Mouse (Mus musculus) adrenal gland, postnatal 4 days (tissue): Measurements from ENCODE around the gene Ear2. TPM values are rescaled to one million over a fixed set of nuclear protein-coding genes. Genes with fewer than 3 reads are reported as not detected.
"Not testable (repeated sequence)": the region's sequence is repeated elsewhere in the genome, so short reads cannot be mapped to it uniquely, and the experiment has no call there.

Source experiments
- DNase-seq, 2 experiments: peaks; one replicate each; pipeline ENCODE4 v3.0.0; 2021 to 2022; ENCODE audit warnings: low spot score in 2 of 2, mixed read lengths in 2 of 2
- long read RNA-seq, 2 experiments: library from polyadenylated mRNA; stranded (forward); transcript quantifications; one replicate each; pipeline ENCODE4 v2.0.0; 2021
- total RNA-seq, 2 experiments: library from RNA; stranded (reverse); gene quantifications; 2 replicates each; pipeline ENCODE4 v1.2.3; 2021

Ear2 gene
- 1 to 10 TPM; 2.2 to 3.2 TPM for total RNA-seq
- long read RNA-seq, experiment 1 = 0 reads
- long read RNA-seq, experiment 2 = 0 reads

DNA sequence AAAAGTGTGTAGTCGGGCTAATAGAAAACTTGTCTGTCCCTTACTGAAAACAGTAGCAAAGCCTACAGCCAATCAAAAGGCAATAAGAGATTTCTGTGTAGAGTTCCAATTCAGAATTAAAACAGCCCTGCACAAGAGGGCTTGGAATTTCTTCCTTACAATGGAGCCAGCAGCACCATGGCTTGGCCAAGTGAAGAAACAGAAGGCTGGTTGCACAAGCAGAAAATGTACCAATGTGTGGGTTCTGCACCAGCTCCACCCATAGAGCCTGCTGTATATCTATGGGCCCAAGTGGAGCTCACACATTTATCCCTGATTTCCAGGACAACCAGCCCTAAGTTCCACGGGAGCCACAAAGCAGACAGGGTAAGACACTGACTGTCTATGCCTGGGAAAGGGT, at the start of gene Ear2:
Gene Ear2, plus strand, starts transcription at position 301 of the 400 bp plus-strand sequence.
- not testable (repeated sequence) for DNase-seq

DNA sequence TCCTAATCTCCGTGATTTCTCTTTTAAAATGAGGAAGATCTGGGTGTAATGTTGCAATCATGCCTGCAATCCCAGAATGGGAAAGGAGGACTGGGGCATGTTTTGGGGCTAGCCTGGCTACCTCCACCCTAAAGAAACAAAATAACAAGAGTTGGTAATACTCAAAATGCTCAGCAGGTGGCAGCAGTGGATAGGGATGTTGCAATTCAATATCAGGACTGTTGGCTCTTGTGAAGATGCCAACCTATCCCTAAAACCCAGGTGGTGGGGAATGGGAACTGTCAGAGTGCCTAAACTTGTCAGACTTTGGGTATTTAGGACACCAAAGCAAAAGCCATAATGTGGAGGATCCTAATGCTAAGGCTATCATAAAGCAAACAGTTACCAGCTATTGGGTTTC, 34.6 kb upstream of the Ear2 start:
- not testable (repeated sequence) for DNase-seq

DNA sequence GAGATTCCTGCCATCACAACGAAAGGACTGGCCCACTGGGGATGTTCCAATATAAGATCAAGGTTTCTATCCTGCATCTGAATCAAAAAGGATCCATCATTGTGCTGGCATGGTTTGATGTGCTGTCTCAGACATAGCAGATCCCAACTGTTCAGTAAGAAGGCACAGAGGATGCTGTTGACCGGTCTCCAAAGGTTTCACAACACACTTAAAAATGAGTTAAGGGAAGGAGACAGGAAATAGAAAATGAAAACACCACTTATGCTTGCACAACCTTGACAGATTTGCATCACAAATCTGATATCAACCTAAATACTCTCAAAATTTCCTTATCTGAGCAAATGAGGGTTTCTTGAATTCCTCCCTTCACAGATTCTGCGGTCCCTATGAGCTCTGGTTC, 31.9 kb upstream of the Ear2 start:
- DNase-seq = not testable (repeated sequence)

DNA sequence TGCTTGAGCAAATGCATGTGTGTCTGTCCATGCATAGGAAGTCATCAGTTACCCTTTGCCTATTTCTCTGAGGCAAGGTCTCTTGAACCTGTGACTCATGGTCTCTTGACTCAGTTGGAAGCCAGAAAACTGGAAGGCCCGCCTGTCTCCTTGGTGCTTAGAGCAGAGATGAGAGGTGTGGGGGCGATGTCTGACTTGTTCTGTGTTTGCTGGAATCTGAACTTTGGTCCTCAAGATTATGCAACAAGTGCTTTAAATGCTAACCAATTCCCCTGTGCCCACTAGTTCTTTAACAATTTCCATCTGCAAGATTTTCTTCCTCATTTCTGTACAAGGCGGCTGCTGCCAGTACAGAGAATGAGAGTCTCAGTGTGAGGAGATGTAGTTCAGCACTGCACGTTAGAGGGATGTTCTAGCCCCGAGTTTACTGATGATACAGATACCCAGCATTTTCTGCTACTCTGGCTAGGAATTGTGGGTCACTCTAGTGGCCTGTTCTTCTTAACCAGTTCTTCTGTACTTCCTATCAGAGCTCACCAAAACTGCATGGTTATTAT, 24.6 kb upstream of the Ear2 start:
- DNase-seq = not testable (repeated sequence)

DNA sequence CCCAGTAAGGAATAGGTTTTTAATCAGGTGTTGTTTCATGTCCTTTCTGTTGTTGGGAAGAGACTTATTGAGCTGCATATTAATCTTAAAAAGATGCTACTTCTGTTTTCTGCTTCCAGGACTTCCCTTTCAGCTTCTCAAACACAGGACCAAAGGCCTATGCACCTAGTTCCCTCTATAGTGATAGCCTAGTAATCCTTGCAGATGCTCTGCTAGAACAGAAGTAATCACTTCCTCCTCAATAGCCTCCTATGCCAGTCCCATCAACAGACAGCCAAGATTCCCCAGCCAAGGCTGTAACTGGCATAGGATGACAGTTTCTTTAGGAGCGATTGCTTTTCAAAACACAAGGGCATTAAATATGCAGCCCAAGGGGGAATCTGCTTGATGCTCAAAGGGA, 15.9 kb upstream of the Ear2 start:
- not testable (repeated sequence) for DNase-seq

DNA sequence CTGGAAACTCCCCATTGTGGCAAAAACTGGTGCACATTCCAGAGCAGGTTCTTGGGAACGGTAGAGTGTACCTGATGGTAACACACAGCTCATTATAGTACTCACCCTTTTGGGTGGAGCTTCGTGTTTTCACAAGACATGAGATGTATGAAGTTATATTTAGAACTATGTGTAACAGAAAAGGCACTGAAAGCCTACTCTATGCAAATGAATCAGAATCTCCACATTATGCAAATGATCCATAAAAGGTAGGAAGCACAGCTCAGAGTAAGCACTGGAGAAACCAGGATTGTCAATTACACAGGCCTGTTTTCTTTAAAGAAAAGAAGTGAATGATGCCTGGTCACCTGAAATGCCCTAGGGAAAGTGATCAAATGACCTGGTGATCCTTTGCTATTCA, 14.9 kb upstream of the Ear2 start:
- not testable (repeated sequence) for DNase-seq

DNA sequence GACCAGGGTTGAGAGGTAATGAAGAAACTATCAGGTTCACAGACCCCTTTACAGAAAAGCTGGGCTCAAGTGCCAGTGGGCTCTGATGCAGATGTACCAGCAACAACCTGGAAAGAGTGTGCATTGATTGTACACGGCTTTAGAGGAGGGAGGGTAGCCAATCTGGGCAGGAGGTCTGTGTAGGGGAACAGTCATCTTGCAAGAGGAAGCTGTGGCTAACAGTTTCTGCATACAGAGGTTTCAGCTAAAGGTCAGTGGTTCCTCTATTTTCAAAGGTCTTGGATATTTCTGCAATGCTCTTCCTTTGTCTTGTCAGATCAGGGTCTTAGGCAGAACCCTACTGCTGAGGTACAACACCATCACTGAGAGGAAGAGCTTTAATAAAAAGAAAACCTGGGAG, 10.9 kb upstream of the Ear2 start:
- not testable (repeated sequence) for DNase-seq

DNA sequence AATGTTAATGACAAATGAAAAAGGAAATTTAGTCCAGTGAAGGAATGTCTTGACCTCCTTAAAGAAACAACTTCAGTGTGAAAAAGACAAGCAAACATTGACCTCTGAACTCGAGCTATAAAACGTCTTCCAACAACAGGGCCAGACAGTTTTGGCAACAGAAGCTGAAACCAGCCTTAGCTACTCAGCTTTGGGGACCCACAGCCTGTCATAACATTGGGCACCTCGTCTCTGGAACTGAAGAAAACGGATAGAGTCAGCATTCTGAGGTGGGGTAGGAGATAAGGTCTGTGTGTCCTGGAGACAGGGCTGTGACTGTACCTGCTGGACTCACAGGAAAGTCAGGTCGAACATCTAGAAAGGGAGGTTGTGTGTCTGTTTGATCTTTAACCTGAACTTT, 8.0 kb upstream of the Ear2 start:
- DNase-seq = not testable (repeated sequence)

DNA sequence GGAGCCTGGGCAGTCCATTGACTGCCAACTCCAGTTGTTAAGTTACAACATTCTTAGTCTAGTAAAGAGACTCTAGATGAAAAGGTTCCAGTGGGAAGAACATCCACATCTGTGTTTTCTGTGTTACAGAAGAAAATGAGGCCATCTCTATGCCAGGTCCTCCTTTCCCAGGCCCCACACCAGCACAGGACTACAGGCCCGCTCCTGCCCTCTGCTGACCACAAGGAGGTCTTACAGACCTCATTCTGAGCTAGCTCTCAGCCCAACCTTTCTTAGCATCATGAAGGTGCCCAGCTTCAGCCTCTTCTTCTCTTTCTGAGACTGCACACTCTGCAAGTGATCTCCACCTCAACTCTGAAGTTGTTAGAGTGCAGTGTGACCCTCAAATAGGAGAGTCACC, 2.4 kb upstream of the Ear2 start:
- not testable (repeated sequence) for DNase-seq

DNA sequence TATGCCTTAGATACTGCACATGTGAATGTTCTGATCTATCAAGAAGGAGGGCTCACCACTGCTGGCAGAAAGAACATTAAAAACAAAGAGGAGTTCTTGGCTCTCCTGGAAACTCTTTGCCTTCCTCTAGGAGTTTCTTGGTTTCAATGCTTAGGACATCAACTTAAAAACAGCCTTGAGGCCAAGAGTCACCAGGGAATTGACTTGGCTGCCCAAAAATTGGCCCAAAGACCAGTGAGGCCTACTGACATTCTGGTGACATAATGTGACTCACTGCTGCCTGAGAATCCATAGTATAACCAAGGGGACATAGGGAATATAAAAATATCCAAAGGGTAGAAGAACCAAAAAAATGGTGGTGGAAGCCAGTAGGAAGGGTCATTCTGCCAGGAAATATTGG, 8.5 kb downstream of the Ear2 start:
- no peak for DNase-seq

DNA sequence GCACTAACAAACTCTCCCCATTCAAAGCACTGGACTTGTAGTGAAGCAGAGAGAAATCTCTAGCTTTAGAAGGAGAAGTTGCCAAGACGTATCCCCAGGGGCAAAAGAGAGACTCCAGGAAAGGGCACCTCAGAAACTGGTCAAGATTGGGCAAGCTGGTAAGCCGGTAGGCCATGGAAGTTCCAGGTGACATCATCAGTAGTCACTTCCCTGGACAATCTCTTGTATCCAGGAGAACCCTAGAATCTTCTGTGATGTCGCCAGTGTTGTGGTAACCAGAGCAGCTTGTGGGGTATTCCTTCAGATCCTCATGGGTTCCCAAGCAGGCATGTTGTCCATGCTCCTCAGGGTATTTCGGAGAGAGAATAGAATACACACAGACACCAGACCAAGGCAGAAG, 21.1 kb downstream of the Ear2 start, which contains the start of gene Gm3327:
Gene Gm3327, plus strand, starts transcription at position 301 of the 400 bp plus-strand sequence.
- DNase-seq = not testable (repeated sequence)

Other genes starting within 250 kb of the Ear2 start
- gene Ear1, start 227.1 kb upstream of the Ear2 start, total RNA-seq = 1 to 10 TPM in 1 of 2 experiments, under 1 TPM in 1; 0.59 to 2.0 TPM
- gene Ear10, start 179.1 kb upstream of the Ear2 start, total RNA-seq = not detected
- 10 to 100 TPM; 10.0 to 10.8 TPM for gene Gm8113, start 177.3 kb upstream of the Ear2 start, total RNA-seq
- not detected for gene Ang5, start 145.6 kb upstream of the Ear2 start, total RNA-seq
- gene Ang6, start 100.4 kb upstream of the Ear2 start, total RNA-seq = not detected
- not detected for gene Gm3327, start 21.2 kb downstream of the Ear2 start, total RNA-seq
- not detected for gene Gm8212, start 95.0 kb downstream of the Ear2 start, total RNA-seq
- not detected for gene 4930503E14Rik, start 110.6 kb downstream of the Ear2 start, total RNA-seq
- not detected for gene Gm8220, start 182.9 kb downstream of the Ear2 start, total RNA-seq
- gene Gm5930, start 235.9 kb downstream of the Ear2 start, total RNA-seq = not detected